Mouse (Mus musculus) Patski (cell line): Measurements from ENCODE around the gene Limk2. TPM values are rescaled to one million over a fixed set of nuclear protein-coding genes. Genes with fewer than 3 reads are reported as not detected.

Source experiments
- ATAC-seq: fragments of 100-300 bp; one replicate; pipeline ENCODE4 v1.8.0; 2021
- CTCF ChIA-PET: fragments of 350-600 bp; sonication (Branson Sonifier 250); formaldehyde crosslinking; loops from one replicate; lab custom pipeline; 2022; ENCODE audit warnings: inconsistent platforms; lab: Charles Lee
- POLR2A ChIA-PET: fragments of 350-600 bp; sonication (Branson Sonifier 250); formaldehyde crosslinking; loops from one replicate; lab custom pipeline; 2022; ENCODE audit warnings: antibody characterized with exemption, inconsistent platforms; lab: Charles Lee
- DNase-seq: peaks from one replicate; pipeline ENCODE4 v3.0.0-alpha.2; 2011; ENCODE audit warnings: low read depth, low spot score
- H3K27me3 ChIP-seq: fragments of 371-371 bp; one replicate; pipeline ENCODE4 v1.5.1; 2021
- CTCF ChIP-seq: fragments of 100-300 bp; IDR thresholded peaks from one replicate; pipeline ENCODE4 v1.5.1; 2021
- in situ Hi-C: fragments of 300-500 bp; cut with MboI; formaldehyde crosslinking; loops from 3 replicates; pipeline ENCODE4 v1.11.1; 2018; ENCODE audit warnings: low pct_unique_long_range_greater_than_20kb, mixed read lengths
- polyA plus RNA-seq: library from polyadenylated mRNA; unstranded; gene quantifications from one replicate; pipeline ENCODE4 v1.2.3, GENCODE M21; 2021

Limk2 gene
- polyA plus RNA-seq, 1 experiment from 2014 or later = 38.5 TPM

- in situ Hi-C loops = no loop called here
- DNase-seq (peak; percentile 47), ATAC-seq (peak; percentile 14)
- CTCF ChIA-PET = interaction anchor here (0.7 to 2.3 kb wide), 10 partner anchors 9 to 79 kb away, joined by 3 to 13 read pairs (median 3); partner anchors contain the start of gene Pik3ip1
- POLR2A ChIA-PET = interaction anchor here (0.5 to 1.0 kb wide), 3 partner anchors 25 to 272 kb away, joined by 3 to 4 read pairs (median 3); no protein-coding TSS in a partner anchor
- no peaks in the 10 kb centered on the region for H3K27me3 ChIP-seq
- no peak for TF ChIP-seq CTCF
Measured at GRCm38 (mm10) chr11:3374741-3375140, 34.2 kb downstream of the Limk2 start.

- peak; percentile 89 for ATAC-seq
- peak; percentile 91 for DNase-seq
- H3K27me3 ChIP-seq = no peaks in the 10 kb centered on the region
- TF ChIP-seq CTCF = no peak
- ChIA-PET CTCF (interaction anchor here (0.8 to 2.3 kb wide), 7 partner anchors 8 to 79 kb away, joined by 3 to 13 read pairs (median 3); partner anchors contain the start of gene Pik3ip1), POLR2A (interaction anchor here (0.5 to 0.6 kb wide), 2 partner anchors 169 to 273 kb away, joined by 3 to 4 read pairs; no protein-coding TSS in a partner anchor)
- in situ Hi-C loops = no loop called here
Measured at GRCm38 (mm10) chr11:3374293-3374645, 34.7 kb downstream of the Limk2 start.

GRCm38 (mm10) chr11:3373591-3374292 lies 35.2 kb downstream of the Limk2 start:
- DNase-seq (peak; percentile 64), ATAC-seq (peak; percentile 19)
- H3K27me3 ChIP-seq = no peaks in the 10 kb centered on the region
- in situ Hi-C loops = no loop called here
- POLR2A ChIA-PET = no interaction called here
- CTCF ChIA-PET = interaction anchor here (1.0 to 2.3 kb wide), 4 partner anchors 9 to 21 kb away, joined by 3 to 13 read pairs (median 3); no protein-coding TSS in a partner anchor
- no peak for TF ChIP-seq CTCF

DNA sequence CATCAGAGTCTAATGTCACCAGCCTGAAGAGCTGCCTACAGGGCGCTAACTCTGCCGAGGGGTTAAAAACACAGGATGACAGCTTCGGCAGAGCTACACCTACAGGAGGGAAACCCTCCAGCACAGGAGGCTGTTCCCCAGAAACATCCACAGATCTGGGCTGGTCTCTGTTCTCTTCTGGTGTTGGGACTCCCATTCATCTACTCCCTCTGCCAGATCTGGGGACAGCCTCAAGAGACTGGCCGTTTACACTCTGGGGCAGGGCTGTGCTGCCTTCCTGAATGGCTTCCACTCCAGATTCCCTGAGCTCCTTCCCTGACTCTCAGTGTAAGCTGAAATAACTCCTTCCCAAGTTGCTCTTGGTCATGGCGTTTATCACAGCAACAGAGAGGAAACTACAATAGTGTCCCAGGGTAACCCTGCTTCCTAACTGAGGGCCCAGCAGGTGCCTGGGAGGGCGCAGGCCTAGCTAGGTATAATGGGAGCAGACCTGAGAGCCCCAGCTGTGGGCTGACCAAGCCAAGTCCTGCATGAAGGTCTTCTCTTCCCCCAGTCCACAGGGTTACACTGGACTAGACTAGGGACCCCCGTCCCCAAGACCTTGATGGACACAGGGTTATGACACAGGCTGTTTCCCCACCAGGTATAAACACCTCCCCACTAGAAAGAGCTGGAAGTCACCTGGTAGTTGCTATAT lies 37.2 kb downstream of the Limk2 start:
- no peak for TF ChIP-seq CTCF
- CTCF ChIA-PET = interaction anchor here (0.8 to 2.9 kb wide), 5 partner anchors 15 to 54 kb away, joined by 3 to 15 read pairs (median 3); no protein-coding TSS in a partner anchor
- in situ Hi-C loops = no loop called here
- POLR2A ChIA-PET = no interaction called here
- ATAC-seq = no peak
- DNase-seq = no peak
- H3K27me3 ChIP-seq = no peaks in the 10 kb centered on the region

DNA sequence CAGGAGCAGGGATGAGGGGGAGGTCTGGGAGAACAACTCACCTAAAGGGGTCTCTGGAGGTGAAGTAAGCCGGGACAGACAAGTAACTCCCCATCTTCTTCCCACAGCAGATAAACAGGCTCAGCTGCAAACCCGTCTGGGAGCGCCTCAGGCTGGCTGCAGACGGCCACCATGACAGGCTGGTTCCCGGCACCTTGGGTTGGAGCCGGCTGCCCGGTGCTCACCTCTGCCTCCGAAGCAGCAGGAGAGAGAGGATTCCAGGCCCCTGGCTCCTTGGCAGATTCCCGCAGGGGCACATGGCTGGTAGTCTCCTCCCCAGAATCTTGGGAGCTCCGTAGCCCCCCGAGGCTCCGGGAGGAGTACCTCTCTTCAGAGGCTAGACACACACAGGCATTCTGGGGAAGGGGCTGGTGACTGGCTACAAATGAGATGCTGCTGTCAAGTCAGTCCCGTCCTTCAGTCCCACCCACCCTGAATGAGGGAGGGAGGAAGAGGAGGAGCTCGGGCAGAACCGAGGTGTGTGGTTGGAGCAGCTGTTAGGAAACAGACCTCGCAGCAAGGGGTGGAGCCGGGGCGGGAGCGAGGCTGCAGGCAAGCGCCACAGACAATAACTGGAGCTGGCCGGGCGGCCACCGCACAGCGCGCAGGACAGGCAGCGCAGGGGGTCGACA lies 37.9 kb downstream of the Limk2 start:
- no peaks in the 10 kb centered on the region for H3K27me3 ChIP-seq
- ATAC-seq (peak; percentile 79), DNase-seq (peak; percentile 67)
- in situ Hi-C loops = no loop called here
- TF ChIP-seq CTCF = no peak
- CTCF ChIA-PET = interaction anchor here (1.1 to 2.9 kb wide), 3 partner anchors 16 to 53 kb away, joined by 3 to 15 read pairs (median 4); no protein-coding TSS in a partner anchor
- POLR2A ChIA-PET = no interaction called here

- ATAC-seq (no peak), DNase-seq (no peak)
- H3K27me3 ChIP-seq = no peaks in the 10 kb centered on the region
- in situ Hi-C loops = no loop called here
- no peak for TF ChIP-seq CTCF
- ChIA-PET POLR2A (interaction anchor here (0.8 kb wide), 1 partner anchor 21 kb away, joined by 3 read pairs; no protein-coding TSS in a partner anchor), CTCF (interaction anchor here (1.4 to 2.9 kb wide), 2 partner anchors 17 to 23 kb away, joined by 4 to 15 read pairs; no protein-coding TSS in a partner anchor)
Measured at GRCm38 (mm10) chr11:3370162-3370561, 38.8 kb downstream of the Limk2 start.

- CTCF ChIA-PET = interaction anchor here (1.5 kb wide), 1 partner anchor 19 kb away, joined by 3 read pairs; no protein-coding TSS in a partner anchor
- no peak for TF ChIP-seq CTCF
Measured at GRCm38 (mm10) chr11:3369449-3369848, 39.5 kb downstream of the Limk2 start.

GRCm38 (mm10) chr11:3368983-3369382 lies 40.0 kb downstream of the Limk2 start:
- DNase-seq = no peak
- CTCF ChIA-PET = interaction anchor here (1.1 to 1.5 kb wide), 2 partner anchors 19 to 22 kb away, joined by 3 to 5 read pairs; no protein-coding TSS in a partner anchor
- POLR2A ChIA-PET = interaction anchor here (0.7 to 1.6 kb wide), 2 partner anchors 19 to 101 kb away, joined by 3 read pairs; no protein-coding TSS in a partner anchor
- no peak for ATAC-seq
- H3K27me3 ChIP-seq = no peaks in the 10 kb centered on the region
- in situ Hi-C loops = no loop called here
- no peak for TF ChIP-seq CTCF

More at GRCm38 (mm10) chr11:3369449-3369848, 39.5 kb downstream of the Limk2 start:
- DNase-seq (no peak), ATAC-seq (no peak)
- in situ Hi-C loops = no loop called here
- no peaks in the 10 kb centered on the region for H3K27me3 ChIP-seq
- POLR2A ChIA-PET = interaction anchor here (0.7 to 1.6 kb wide), 2 partner anchors 19 to 101 kb away, joined by 3 read pairs; no protein-coding TSS in a partner anchor

DNA sequence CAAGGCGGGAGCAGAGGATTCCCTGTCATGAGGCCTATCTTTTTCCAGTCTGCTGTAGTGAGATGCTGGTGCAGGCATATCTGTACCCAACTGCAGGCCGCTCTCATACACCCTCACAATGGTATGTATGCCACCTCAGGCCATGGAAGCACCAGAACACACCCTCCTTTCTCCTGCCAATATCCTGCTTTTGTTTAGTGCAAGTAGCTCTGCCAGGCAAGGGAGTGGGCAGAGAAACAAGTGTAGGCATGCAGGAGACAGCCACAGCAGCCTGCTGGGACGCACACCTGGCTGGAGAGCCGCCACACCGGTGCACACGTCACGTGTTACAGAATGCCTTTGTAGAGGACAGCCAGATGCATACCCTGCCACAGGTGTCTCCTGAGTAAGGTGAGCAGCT lies 42.6 kb downstream of the Limk2 start:
- H3K27me3 ChIP-seq = no peaks in the 10 kb centered on the region
- ATAC-seq (no peak), DNase-seq (no peak)
- ChIA-PET CTCF (interaction anchor here (1.3 kb wide), 1 partner anchor 19 kb away, joined by 4 read pairs; no protein-coding TSS in a partner anchor), POLR2A (interaction anchor here (0.9 kb wide), 1 partner anchor 18 kb away, joined by 3 read pairs; no protein-coding TSS in a partner anchor)
- in situ Hi-C loops = no loop called here
- TF ChIP-seq CTCF = no peak
